Mouse (Mus musculus): ENCODE results near the gene Olfr770.
"Not testable (repeated sequence)": the region's sequence is repeated elsewhere in the genome, so short reads cannot be mapped to it uniquely, and the experiment has no call there.

Olfr770 gene

GRCm38 (mm10) chr10:129138898-129139297, at the start of gene Olfr770:
Gene Olfr770 (minus strand): TSS chr10:129138998.
- DNase-seq (ENCODE audit: low spot score in 2 of 2): no peak

DNA sequence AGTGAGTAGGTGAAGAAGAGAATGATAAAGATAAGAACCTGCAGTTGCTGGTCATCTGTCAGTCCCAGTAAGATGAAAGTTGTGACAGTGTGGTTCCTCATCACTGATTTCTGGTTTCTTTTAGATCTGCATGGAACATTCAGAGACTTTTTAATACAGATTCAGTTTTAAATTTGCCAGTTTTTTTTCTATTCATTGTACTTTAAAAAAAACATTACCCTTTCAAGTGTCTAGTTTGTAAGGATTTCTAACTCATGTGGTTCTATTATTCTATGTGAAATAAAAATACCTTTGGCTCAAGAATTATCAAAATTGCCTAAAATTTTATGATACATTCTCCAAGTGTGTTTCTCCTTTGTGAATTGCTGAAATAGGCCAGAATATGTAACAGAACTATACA, 48.5 kb upstream of the Olfr770 start, which contains the start of gene Olfr773:
TSS of gene Olfr773 (minus strand) at position 101 of the 400 bp plus-strand sequence.
- not testable (repeated sequence) for DNase-seq (ENCODE audit: low spot score in 2 of 2)

DNA sequence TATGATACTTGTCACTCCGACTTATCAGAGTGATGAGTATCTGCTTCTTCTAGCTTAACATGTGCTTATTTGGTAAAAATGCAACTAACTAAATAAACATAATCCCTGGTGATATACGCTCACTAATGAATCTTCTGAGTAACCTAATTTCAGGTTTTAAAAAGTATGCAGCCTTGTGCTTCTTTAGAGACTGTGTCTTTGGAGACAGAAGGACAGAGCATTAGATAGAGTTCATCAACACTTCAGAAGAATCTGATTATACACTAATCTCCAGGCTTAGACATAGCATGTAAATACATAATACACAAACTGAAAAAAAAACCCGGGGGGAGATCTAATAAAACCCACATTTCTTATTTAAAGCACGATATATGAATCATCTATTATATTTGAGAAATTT, 39.0 kb upstream of the Olfr770 start, which contains the start of gene Olfr772:
TSS of gene Olfr772 (minus strand) at position 101 of the 400 bp plus-strand sequence.
- DNase-seq (ENCODE audit: low spot score in 2 of 2): not testable (repeated sequence)

DNA sequence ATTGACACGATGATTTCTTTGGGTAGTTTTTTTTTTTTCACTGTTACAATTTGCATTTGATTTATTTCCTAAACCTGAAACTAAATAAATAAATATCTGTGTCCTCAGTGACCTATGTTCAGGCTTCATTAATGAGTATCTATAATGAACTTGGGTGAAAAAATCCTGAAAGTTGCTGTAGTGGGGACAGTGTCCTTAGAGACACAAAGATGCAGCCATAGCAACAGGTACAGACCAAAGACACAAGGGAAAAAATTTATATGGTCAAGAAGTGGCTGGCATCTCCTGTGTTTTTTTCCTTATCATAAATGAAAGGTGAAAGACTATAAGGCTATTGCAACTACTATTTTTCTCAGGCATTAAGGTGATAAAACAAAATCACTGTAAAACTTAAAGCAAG, 25.9 kb upstream of the Olfr770 start, which contains the start of gene Olfr771:
TSS of gene Olfr771 (minus strand) at position 101 of the 400 bp plus-strand sequence.
- no peak for DNase-seq (ENCODE audit: low spot score in 2 of 2)

GRCm38 (mm10) chr10:129117761-129118160, 21.0 kb downstream of the Olfr770 start, which contains the start of gene Olfr769:
Gene Olfr769 (minus strand): TSS chr10:129117861.
- DNase-seq (ENCODE audit: low spot score in 2 of 2): no peak

DNA sequence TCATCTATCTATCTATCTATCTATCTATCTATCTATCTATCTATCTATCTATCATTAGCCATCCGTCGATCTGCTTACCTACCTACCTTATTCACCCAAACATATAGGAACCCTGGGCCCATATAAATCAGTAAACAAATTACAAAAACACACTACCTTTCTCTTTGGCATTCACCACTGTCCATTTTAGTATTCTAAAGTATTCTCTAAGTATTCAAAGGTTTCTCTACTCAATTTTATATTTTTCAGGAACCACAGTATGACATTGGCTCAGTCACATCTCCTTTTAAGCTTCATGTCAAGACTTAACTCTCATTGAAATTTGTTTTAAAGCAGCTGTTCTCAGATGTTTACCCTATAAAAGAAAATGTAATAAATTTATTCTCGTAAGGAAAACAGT, 23.7 kb downstream of the Olfr770 start:
- DNase-seq (ENCODE audit: low spot score in 2 of 2): no peak

GRCm38 (mm10) chr10:129101231-129101630, 37.6 kb downstream of the Olfr770 start:
- no peak for DNase-seq (ENCODE audit: low spot score in 2 of 2)

DNA sequence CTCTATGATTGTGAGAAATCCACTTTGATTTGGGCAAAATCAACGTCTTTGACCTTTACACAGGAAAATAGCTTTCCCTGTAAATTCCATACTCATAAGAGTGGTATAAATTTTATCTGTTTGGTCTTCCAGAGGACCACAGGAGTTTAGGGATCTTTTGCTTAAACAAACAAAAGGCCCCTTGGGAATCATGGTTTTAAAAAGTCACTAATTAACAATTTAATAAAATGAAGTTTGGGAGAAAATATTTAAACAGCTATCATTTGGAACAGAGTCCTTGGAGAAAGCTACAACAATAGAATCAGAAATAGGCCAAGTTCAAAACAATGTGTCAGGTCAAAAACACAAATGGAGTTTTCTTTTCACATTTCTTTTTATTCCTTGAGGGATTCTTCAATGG, 39.5 kb downstream of the Olfr770 start, which contains the start of gene Olfr768:
TSS of gene Olfr768 (minus strand) at position 101 of the 400 bp plus-strand sequence.
- DNase-seq (ENCODE audit: low spot score in 2 of 2): no peak

- DNase-seq (ENCODE audit: low spot score in 2 of 2): not testable (repeated sequence)
Measured at GRCm38 (mm10) chr10:129082810-129083209, 56.0 kb downstream of the Olfr770 start, which contains the start of gene Olfr767. Gene Olfr767 (minus strand): TSS chr10:129082910.

Data from urinary bladder, postnatal 36 days (tissue).